Mouse (Mus musculus) midbrain, postnatal 0 days (tissue): Measurements from ENCODE around the gene Rasa2. TPM values are rescaled to one million over a fixed set of nuclear protein-coding genes. Genes with fewer than 3 reads are reported as not detected.
"Not testable (repeated sequence)": the region's sequence is repeated elsewhere in the genome, so short reads cannot be mapped to it uniquely, and the experiment has no call there.

Source experiments
- ATAC-seq: fragments of 200-750 bp; cut with Nextera tagmentation; 2 replicates; pipeline ENCODE4 v1.8.0; 2017; ENCODE audit warnings: moderate number of reproducible peaks, mild to moderate bottlenecking, moderate TSS enrichment, moderate library complexity; ENCODE audit not compliant: low FRiP score
- DNase-seq: peaks from one replicate; pipeline ENCODE4 v3.0.0-alpha.2; 2015; ENCODE audit warnings: low spot score
- H3K27ac ChIP-seq: fragments of 300-500 bp; sonication (generic); 2 replicates; pipeline ENCODE4 v1.5.1; 2014; ENCODE audit warnings: low read depth, mild to moderate bottlenecking, low read length, mixed read lengths
- H3K27me3 ChIP-seq: fragments of 300-500 bp; sonication (generic); 2 replicates; pipeline ENCODE4 v1.6.1; 2014; ENCODE audit warnings: low read length, control low read depth, mixed read lengths; ENCODE audit not compliant: insufficient read depth
- H3K36me3 ChIP-seq: fragments of 300-500 bp; sonication (generic); 2 replicates; pipeline ENCODE4 v1.6.1; 2014; ENCODE audit warnings: low read length, control low read depth, mixed read lengths; ENCODE audit not compliant: insufficient read depth
- H3K4me1 ChIP-seq: fragments of 300-500 bp; sonication (generic); 2 replicates; pipeline ENCODE4 v1.6.1; 2014; ENCODE audit warnings: mild to moderate bottlenecking, control low read depth, antibody characterized with exemption, low read length, mixed read lengths; ENCODE audit not compliant: insufficient read depth
- H3K4me2 ChIP-seq: fragments of 300-500 bp; sonication (generic); 2 replicates; pipeline ENCODE4 v1.6.1; 2014; ENCODE audit warnings: low read depth, mild to moderate bottlenecking, low read length, mixed read lengths; ENCODE audit not compliant: poor library complexity, severe bottlenecking
- H3K4me3 ChIP-seq: fragments of 300-500 bp; sonication (generic); 2 replicates; pipeline ENCODE4 v1.5.1; 2014; ENCODE audit warnings: low read depth, mild to moderate bottlenecking, low read length, moderate library complexity
- H3K9ac ChIP-seq: fragments of 300-500 bp; sonication (generic); replicated peaks from 2 replicates; pipeline ENCODE4 v1.6.1; 2014; ENCODE audit warnings: mild to moderate bottlenecking, low read length, moderate library complexity, mixed read lengths; ENCODE audit not compliant: poor library complexity, severe bottlenecking
- H3K9me3 ChIP-seq: fragments of 300-500 bp; sonication (generic); 2 replicates; pipeline ENCODE4 v1.6.1; 2016; ENCODE audit warnings: low read length, control low read depth
- CTCF ChIP-seq: IDR thresholded peaks from 2 replicates; pipeline ENCODE4 v1.5.1; 2016; ENCODE audit warnings: antibody characterized with exemption, mild to moderate bottlenecking
- WGBS: fragments of 180-500 bp; shearing (Covaris S2); extraction: QIAGEN DNeasy Blood & Tissue Kit; methylation state at CpG from one replicate; pipeline ENCODE4 v1.1.7; 2014; 5-methylcytosine and 5-hydroxymethylcytosine counted together
- polyA plus RNA-seq: library from polyadenylated mRNA; unstranded; fragments of >200 nt; fragmentation: Nextera tagmentation; extraction: Ambion mirVana; gene quantifications from 2 replicates; pipeline ENCODE4 v1.2.1, GENCODE M21; 2015
- total RNA-seq: library from RNA; depleted of rRNA; stranded (reverse); fragments of >200 nt; gene quantifications from 2 replicates; pipeline ENCODE4 v1.2.3, GENCODE M21; 2014

Rasa2 gene
- total and polyA plus RNA-seq, 2 experiments from 2014 or later = 11.5 to 13.4 TPM

DNA sequence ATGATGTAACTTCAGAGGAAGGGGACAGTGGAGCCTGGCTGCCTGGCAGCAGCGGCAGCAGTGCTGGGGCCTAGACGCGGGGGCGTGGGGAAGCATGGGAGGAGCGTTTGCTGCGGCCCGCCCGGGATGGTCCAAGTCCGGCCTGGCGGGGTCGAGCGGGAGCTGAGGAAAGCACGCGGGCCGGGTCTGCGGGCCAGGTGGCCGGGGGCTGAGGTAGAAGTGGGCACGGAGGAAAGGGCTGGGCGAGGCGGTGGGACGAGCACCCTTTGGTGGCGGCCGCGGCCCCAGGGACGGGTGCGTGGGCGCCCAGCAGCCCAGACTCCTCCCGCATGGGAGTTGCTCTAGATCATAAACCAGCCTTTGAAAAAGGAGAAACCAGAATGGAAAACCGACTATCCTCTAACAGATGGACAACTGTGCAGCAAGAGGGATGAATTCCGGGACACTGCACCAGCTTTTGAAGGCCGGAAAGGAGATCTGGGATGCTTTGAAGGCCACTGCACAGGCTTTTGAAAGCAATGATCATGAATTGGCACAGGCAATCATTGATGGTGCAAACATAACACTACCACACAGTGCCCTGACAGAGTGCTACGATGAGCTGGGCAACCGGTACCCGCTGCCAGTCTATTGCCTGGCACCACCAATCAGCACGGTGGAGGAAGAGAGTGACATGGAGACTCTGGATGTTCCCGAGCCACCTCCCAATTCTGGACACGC, 94.4 kb downstream of the Rasa2 start:
- H3K9ac ChIP-seq = peak overlapping the region; percentile 44
- H3K9me3 ChIP-seq = no peaks in the 10 kb centered on the region
- WGBS = 38% methylated on average over 37 of the region's 37 CpGs
- peak overlapping the region; percentile 25; the same call in 1 of the 2 replicates for H3K4me3 ChIP-seq
- no peak for TF ChIP-seq CTCF
- H3K4me2 ChIP-seq = peak overlapping the region; percentile 48
- H3K27ac ChIP-seq = peak overlapping the region; percentile 38; the same call in 1 of the 2 replicates
- ATAC-seq = peak; percentile 75
- no peaks in the 10 kb centered on the region; the same call in none of the 2 replicates for H3K36me3 ChIP-seq
- 0 out of 2 replicates have a peak, but pooled peaks cover 5% of the 10 kb centered on the region for H3K4me1 ChIP-seq
- peak; percentile 39 for DNase-seq
- H3K27me3 ChIP-seq = no peaks in the 10 kb centered on the region

DNA sequence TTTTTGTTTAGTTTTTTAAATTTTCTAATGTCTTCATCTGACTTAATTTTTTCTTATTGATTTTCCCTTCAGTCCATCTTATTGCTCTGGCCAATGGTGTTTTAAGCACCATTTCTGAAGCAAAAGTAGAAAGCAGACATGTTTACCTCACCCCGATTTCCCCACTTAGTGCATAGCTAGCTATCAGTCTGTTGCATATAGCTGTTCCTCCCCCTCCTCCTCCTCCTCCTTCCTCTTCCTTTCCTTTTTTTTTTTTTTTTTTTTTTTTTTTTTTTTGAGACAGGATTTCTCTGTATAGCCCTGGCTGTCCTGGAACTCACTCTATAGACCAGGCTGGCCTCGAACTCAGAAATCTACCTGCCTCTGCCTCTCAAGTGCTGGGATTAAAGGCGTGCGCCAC, 95.3 kb downstream of the Rasa2 start:
- not testable (repeated sequence) for H3K9ac ChIP-seq, H3K4me2 ChIP-seq, H3K36me3 ChIP-seq, H3K9me3 ChIP-seq, H3K4me1 ChIP-seq, H3K27me3 ChIP-seq, ATAC-seq, DNase-seq, H3K4me3 ChIP-seq, H3K27ac ChIP-seq
- WGBS = 92% methylated on average over 4 of the region's 4 CpGs

DNA sequence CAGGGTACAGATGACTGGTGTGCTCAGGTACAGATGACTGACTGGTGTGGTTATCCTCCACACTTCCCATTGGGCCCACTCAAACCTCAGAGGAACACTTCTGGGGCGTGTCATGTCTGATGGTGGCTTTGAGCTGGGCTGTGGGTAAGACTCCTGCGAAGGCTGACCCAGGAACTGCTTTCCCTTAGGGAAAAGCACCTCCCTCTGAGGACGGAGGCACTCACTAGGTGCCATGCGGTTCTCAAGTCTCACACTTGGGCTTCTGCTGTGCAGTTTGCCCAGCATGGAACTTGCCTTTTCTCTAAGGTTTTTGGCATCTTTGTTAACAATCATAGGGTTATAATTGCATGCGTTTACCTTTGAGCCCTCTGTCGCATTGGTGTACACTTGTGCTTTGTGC, 96.0 kb downstream of the Rasa2 start:
- WGBS = 82% methylated on average over 6 of the region's 6 CpGs
- Histone ChIP-seq H3K9me3 (no peaks in the 10 kb centered on the region), H3K27ac (no peak overlapping the region), H3K36me3 (no peaks in the 10 kb centered on the region), H3K27me3 (no peaks in the 10 kb centered on the region), H3K4me3 (no peak overlapping the region), H3K9ac (no peak overlapping the region), H3K4me1 (0 out of 2 replicates have a peak, but pooled peaks cover 5% of the 10 kb centered on the region), H3K4me2 (no peak overlapping the region)
- ATAC-seq (no peak), DNase-seq (no peak)
- no peak for TF ChIP-seq CTCF

DNA sequence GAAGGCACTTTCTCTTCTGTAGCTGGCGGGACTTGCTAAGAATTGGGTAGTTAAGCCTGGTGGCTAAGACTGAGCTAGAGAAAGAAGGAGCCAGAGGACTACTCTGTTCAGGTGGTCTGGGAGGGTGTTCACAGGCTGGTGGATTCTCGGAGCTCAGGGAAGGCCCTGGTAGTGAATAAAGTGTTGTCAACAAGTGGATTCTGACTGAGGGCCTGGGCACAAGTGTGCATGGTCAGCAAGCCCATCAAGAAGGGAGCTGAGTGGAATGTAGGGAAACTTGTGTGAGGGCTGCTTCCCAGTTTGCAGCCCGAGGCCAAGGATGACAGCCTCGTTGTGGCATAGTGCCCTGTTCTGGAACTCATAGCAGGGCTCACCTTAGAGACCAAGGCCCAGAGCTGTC, 97.2 kb downstream of the Rasa2 start:
- DNase-seq (no peak), ATAC-seq (no peak)
- Histone ChIP-seq H3K4me1 (0 out of 2 replicates have a peak, but pooled peaks cover 5% of the 10 kb centered on the region), H3K27ac (no peak overlapping the region), H3K4me3 (no peak overlapping the region), H3K9me3 (no peaks in the 10 kb centered on the region), H3K4me2 (no peak overlapping the region), H3K9ac (no peak overlapping the region), H3K36me3 (no peaks in the 10 kb centered on the region), H3K27me3 (no peaks in the 10 kb centered on the region)
- TF ChIP-seq CTCF = no peak
- 93% methylated on average over 4 of the region's 4 CpGs for WGBS

DNA sequence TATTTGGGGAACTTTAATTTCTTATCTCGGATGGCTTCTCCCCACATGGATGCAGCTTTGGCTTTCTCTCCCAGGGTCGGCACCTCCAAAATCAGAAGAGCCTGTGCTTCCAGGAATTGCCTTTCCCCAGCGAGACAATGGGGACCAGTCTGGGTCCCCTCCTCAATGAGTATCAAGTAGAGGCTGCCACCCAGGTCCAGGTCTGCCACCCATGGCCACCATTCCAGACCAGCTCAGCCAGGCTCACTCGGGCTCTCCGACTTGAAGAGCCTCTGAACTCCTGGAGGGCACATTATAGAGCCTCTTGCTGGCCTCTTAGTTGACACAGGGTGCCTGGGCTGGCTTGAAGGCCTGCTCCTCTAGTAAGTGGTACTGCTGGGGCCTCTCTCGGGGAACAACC, 97.9 kb downstream of the Rasa2 start:
- no peak for TF ChIP-seq CTCF
- no peak overlapping the region for H3K4me2 ChIP-seq
- H3K27ac ChIP-seq = no peak overlapping the region

DNA sequence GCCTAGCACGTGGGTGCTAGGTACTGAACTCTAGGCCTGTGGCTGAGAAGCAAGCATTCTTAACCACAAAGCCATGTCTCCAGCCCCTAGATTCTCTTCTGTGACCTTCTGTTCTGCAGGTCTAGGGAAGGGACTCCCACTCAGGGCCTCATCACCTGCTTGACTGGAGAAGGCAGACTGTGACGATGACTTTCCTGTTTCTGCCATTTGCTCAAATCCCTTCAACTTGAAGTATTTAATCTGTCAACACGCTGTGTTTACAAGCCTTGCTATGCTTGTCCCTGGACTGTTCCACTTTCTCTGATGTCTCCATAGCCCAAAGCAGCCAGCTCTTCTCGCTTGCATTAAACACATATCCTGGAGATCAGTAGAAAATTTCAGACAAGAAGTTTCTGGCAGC, 98.9 kb downstream of the Rasa2 start:
- no peaks in the 10 kb centered on the region for H3K27me3 ChIP-seq
- WGBS = 74% methylated on average over 4 of the region's 4 CpGs

More for the DNA sequence above, 97.9 kb downstream of the Rasa2 start:
- no peaks in the 10 kb centered on the region for H3K27me3 ChIP-seq
- H3K4me1 ChIP-seq = 0 out of 2 replicates have a peak, but pooled peaks cover 5% of the 10 kb centered on the region
- WGBS = 75% methylated on average over 6 of the region's 6 CpGs
- DNase-seq (no peak), ATAC-seq (no peak)
- no peaks in the 10 kb centered on the region for H3K36me3 ChIP-seq
- H3K4me3 ChIP-seq = no peak overlapping the region
- H3K9me3 ChIP-seq = no peaks in the 10 kb centered on the region
- no peak overlapping the region for H3K9ac ChIP-seq

More for the DNA sequence above, 98.9 kb downstream of the Rasa2 start:
- no peaks in the 10 kb centered on the region for H3K9me3 ChIP-seq
- no peak for TF ChIP-seq CTCF
- H3K9ac ChIP-seq = no peak overlapping the region
- ATAC-seq (no peak), DNase-seq (no peak)
- H3K36me3 ChIP-seq = no peaks in the 10 kb centered on the region
- no peak overlapping the region for H3K4me3 ChIP-seq
- H3K4me2 ChIP-seq = no peak overlapping the region
- H3K4me1 ChIP-seq = 0 out of 2 replicates have a peak, but pooled peaks cover 5% of the 10 kb centered on the region
- H3K27ac ChIP-seq = no peak overlapping the region
